Mouse (Mus musculus): ENCODE results near the gene Plxdc2. TPM values are rescaled to one million over a fixed set of nuclear protein-coding genes. Genes with fewer than 3 reads are reported as not detected.
"Not testable (repeated sequence)": the region's sequence is repeated elsewhere in the genome, so short reads cannot be mapped to it uniquely, and the experiment has no call there.

Gene Plxdc2
- polyA plus RNA-seq, 1 experiment from 2014 or later, result 19.7 TPM

- H3K4me2 ChIP-seq (replicated peaks; ENCODE audit: low read depth, low read length); H3K9me3 ChIP-seq (ENCODE audit: control insufficient read depth, low read length); H3K4me3 ChIP-seq (ENCODE audit: low read depth, low read length); H3K9ac ChIP-seq (ENCODE audit: low read depth, low read length); ATAC-seq (ENCODE audit: low FRiP score); H3K4me1 ChIP-seq (replicated peaks; ENCODE audit: control insufficient read depth, insufficient read depth, low read length); DNase-seq (ENCODE audit: low spot score); H3K27me3 ChIP-seq (ENCODE audit: control insufficient read depth, insufficient read depth, low read length); H3K36me3 ChIP-seq (ENCODE audit: control insufficient read depth, insufficient read depth, low read length); H3K27ac ChIP-seq (ENCODE audit: low read depth, low read length): not testable (repeated sequence)
- 95% methylated on average over 5 of the region's 7 CpGs for WGBS
Observed at GRCm38 (mm10) chr2:16769149-16769548, 413.0 kb downstream of the Plxdc2 start.

- H3K27me3 ChIP-seq (ENCODE audit: control insufficient read depth, insufficient read depth, low read length), result no peaks in the 10 kb centered on the region
- no peaks in the 10 kb centered on the region for H3K4me1 ChIP-seq (replicated peaks; ENCODE audit: control insufficient read depth, insufficient read depth, low read length)
- no peak overlapping the region for H3K27ac ChIP-seq (ENCODE audit: low read depth, low read length)
- H3K9ac ChIP-seq (ENCODE audit: low read depth, low read length), result no peak overlapping the region
- 51% methylated on average over 1 of the region's 1 CpGs for WGBS
- H3K36me3 ChIP-seq (ENCODE audit: control insufficient read depth, insufficient read depth, low read length), result no peaks in the 10 kb centered on the region
- no peak overlapping the region for H3K4me3 ChIP-seq (ENCODE audit: low read depth, low read length)
- no peak overlapping the region for H3K4me2 ChIP-seq (replicated peaks; ENCODE audit: low read depth, low read length)
- DNase-seq (ENCODE audit: low spot score) (no peak), ATAC-seq (ENCODE audit: low FRiP score) (no peak)
- no peaks in the 10 kb centered on the region for H3K9me3 ChIP-seq (ENCODE audit: control insufficient read depth, low read length)
Observed at GRCm38 (mm10) chr2:16773398-16774113, 417.5 kb downstream of the Plxdc2 start.

- WGBS, result 64% methylated on average over 3 of the region's 3 CpGs
- Histone ChIP-seq H3K9ac (ENCODE audit: low read depth, low read length) (no peak overlapping the region), H3K4me2 (replicated peaks; ENCODE audit: low read depth, low read length) (no peak overlapping the region), H3K9me3 (ENCODE audit: control insufficient read depth, low read length) (no peaks in the 10 kb centered on the region), H3K36me3 (ENCODE audit: control insufficient read depth, insufficient read depth, low read length) (no peaks in the 10 kb centered on the region), H3K4me1 (replicated peaks; ENCODE audit: control insufficient read depth, insufficient read depth, low read length) (no peaks in the 10 kb centered on the region), H3K4me3 (ENCODE audit: low read depth, low read length) (no peak overlapping the region), H3K27ac (ENCODE audit: low read depth, low read length) (no peak overlapping the region), H3K27me3 (ENCODE audit: control insufficient read depth, insufficient read depth, low read length) (no peaks in the 10 kb centered on the region)
- ATAC-seq (ENCODE audit: low FRiP score), result no peak
- DNase-seq (ENCODE audit: low spot score), result no peak
Observed at GRCm38 (mm10) chr2:16774114-16774433, 418.0 kb downstream of the Plxdc2 start.

GRCm38 (mm10) chr2:16795283-16795682, 439.2 kb downstream of the Plxdc2 start:
- Histone ChIP-seq H3K27me3 (ENCODE audit: control insufficient read depth, insufficient read depth, low read length) (no peaks in the 10 kb centered on the region), H3K9me3 (ENCODE audit: control insufficient read depth, low read length) (no peaks in the 10 kb centered on the region), H3K36me3 (ENCODE audit: control insufficient read depth, insufficient read depth, low read length) (no peaks in the 10 kb centered on the region), H3K27ac (ENCODE audit: low read depth, low read length) (no peak overlapping the region), H3K4me1 (replicated peaks; ENCODE audit: control insufficient read depth, insufficient read depth, low read length) (no peaks in the 10 kb centered on the region), H3K9ac (ENCODE audit: low read depth, low read length) (no peak overlapping the region), H3K4me2 (replicated peaks; ENCODE audit: low read depth, low read length) (no peak overlapping the region), H3K4me3 (ENCODE audit: low read depth, low read length) (no peak overlapping the region)
- ATAC-seq (ENCODE audit: low FRiP score), result no peak
- no peak for DNase-seq (ENCODE audit: low spot score)
